Mouse (Mus musculus): ENCODE measurements around the gene P2ry14. TPM values are rescaled to one million over a fixed set of nuclear protein-coding genes. Genes with fewer than 3 reads are reported as not detected.

Gene P2ry14
- polyA plus RNA-seq, 1 experiment from 2014 or later = 2.3 TPM

DNA sequence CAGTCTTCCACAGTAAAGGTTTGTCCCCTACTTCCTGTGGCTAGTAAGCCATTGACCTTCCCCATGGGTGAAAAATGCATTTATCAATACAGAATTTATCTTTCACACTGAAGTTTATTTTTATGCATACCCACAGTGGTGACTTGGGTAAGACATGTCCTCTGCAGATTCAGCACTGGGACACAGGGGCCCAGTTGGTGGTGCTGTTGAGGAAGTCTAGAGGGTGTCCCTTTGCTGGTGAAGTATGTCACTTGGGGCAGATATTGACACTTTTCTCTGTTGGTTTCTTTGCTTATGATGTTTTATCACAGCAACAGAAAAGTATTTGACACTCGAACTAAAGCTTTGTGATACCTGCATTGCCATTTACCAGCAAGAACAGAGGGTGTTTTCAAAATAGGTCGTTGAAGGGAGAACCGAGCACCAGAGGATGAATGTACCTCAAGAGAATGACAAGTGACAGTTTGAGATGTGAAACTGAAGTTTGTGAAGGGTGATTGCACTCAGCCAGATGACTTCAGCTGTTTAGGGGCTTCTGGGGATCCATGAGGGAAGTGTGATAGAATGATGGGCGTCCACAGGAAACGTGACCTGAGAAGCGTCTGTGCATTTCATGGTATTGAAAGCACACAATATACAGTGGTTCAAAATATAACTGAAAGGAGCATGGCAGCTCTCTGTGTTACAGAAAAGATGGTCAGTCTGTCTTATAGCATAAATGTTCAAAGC, 21.2 kb upstream of the P2ry14 start:
- Histone ChIP-seq H3K9ac (no peak overlapping the region), H3K36me3 (no peaks in the 10 kb centered on the region), H3K9me3 (replicated peaks) (no peaks in the 10 kb centered on the region), H3K4me3 (replicated peaks) (no peak overlapping the region), H3K27ac (replicated peaks) (no peak overlapping the region), H3K27me3 (no peaks in the 10 kb centered on the region), H3K4me2 (replicated peaks) (no peak overlapping the region), H3K4me1 (peaks cover 3% of the 10 kb centered on the region; the same call in 1 of the 2 replicates)
- 78% methylated on average over 6 of the region's 6 CpGs for WGBS
- ATAC-seq (ENCODE audit: insufficient number of reproducible peaks, low FRiP score, low TSS enrichment, low read depth) = no peak

DNA sequence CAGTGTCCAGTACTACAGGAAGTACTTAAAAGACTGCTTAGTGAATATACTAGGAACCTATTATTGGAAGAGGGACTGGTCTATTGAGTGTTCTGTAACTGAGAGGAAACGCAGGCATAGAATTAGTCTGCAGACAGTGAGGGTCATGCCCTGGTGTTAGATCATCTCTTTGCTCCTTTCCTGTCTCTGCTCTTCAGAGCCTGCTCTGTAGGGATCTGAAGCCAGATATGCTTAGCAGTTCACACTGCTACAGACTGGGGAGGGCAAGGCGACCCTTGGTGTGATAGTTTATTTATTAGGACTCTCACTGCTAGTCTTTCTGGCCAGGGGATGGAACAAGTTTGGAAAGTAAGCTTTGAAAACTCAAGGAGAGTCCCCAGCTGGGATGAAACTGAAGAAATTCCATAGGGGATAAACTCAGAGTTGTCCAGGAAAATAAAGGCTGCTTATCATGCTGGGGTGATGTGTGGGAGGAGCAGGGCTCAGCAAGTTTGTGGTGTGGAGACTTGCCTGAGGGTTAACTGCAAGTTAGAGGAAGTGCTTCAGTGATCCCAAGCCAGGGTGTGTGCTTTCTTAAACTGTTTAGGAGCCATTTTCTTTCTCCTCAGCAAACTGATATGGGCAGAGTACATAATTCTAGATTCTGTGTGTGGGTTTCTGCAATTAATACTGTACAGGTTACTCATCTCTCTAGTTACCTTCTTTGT, 16.7 kb upstream of the P2ry14 start:
- WGBS = 43% methylated on average over 2 of the region's 2 CpGs
- no peak overlapping the region for H3K4me2 ChIP-seq (replicated peaks)
- no peak overlapping the region for H3K4me3 ChIP-seq (replicated peaks)
- H3K9me3 ChIP-seq (replicated peaks) = no peaks in the 10 kb centered on the region
- ATAC-seq (ENCODE audit: insufficient number of reproducible peaks, low FRiP score, low TSS enrichment, low read depth) = no peak
- no peaks in the 10 kb centered on the region for H3K27me3 ChIP-seq
- H3K27ac ChIP-seq (replicated peaks) = no peak overlapping the region
- no peak overlapping the region for H3K9ac ChIP-seq
- H3K36me3 ChIP-seq = no peaks in the 10 kb centered on the region
- peaks cover 3% of the 10 kb centered on the region; the same call in 1 of the 2 replicates for H3K4me1 ChIP-seq

DNA sequence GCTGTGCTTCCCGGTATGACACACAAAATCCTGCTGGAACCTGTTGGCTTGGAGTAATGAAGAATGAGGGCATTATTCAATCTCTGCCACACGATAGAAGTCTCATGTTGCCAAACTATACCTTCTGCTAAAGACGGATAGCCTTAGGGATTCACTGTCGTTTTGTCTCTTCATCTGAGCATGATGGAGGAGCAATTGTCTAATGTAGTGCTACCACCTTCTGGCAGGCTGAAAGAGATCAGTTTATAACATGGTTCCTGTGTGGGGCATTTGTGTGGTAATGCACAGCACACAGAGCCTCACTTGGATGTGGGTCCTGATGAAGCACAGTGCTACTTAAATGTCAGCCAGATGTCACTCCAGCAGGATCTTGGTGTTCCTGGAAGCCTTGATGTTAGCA, 15.8 kb upstream of the P2ry14 start:
- Histone ChIP-seq H3K9me3 (replicated peaks) (no peaks in the 10 kb centered on the region), H3K27me3 (no peaks in the 10 kb centered on the region), H3K27ac (replicated peaks) (no peak overlapping the region), H3K9ac (no peak overlapping the region), H3K4me3 (replicated peaks) (no peak overlapping the region), H3K4me1 (peaks cover 3% of the 10 kb centered on the region; the same call in 1 of the 2 replicates), H3K36me3 (no peaks in the 10 kb centered on the region), H3K4me2 (replicated peaks) (no peak overlapping the region)
- ATAC-seq (ENCODE audit: insufficient number of reproducible peaks, low FRiP score, low TSS enrichment, low read depth) = no peak
- WGBS = 49% methylated on average over 4 of the region's 4 CpGs

DNA sequence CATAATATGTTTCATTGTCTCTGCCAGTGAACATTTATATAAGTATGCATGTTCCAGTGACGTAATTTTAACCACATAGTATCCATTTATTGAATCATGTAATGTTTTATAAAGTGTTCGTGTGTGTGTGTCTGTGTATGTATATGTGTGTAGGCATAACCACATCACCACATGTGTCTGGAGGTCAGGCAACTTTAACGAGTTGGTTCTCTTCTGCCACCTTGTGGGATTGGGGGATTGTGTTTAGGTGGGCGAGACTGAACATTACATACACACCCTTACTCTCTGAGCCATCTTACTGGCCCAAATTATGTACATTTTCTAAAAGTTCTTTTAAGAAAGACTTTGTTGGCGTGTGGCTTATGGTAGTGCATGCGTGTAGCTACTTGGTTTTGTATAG, 15.1 kb upstream of the P2ry14 start:
- 91% methylated on average over 6 of the region's 6 CpGs for WGBS
- no peak for ATAC-seq (ENCODE audit: insufficient number of reproducible peaks, low FRiP score, low TSS enrichment, low read depth)
- H3K27ac ChIP-seq (replicated peaks) = no peak overlapping the region

DNA sequence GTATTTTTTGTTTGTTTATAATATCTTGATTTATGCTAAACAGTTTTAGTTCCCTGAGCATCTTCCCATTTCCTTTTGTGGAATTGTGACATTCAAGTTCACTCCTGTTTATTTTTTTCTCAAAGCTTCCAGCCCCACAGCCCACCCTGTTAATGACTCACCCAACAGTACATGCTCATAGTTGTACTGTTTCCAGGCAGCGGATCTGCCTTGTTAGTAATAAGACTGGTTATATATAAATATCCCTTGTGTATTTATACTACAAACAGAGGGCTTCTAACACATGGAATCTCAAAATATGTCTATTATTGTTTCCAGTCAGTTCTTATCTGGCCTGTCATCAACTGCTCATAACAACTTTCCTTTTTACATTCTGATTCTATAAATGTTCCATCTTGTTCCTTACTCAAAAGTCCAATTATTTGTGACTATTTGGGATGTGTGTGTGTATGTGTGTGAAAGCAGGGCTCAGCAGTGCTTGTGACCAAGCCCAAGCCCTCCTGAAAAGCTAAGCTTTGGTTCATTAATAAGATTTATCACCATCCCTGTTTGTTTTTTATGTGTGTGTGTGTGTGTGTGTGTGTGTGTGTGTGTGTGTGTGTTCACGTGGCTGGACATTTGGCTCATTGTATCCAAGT, 14.1 kb upstream of the P2ry14 start:
- WGBS = 55% methylated on average over 2 of the region's 2 CpGs
- H3K27me3 ChIP-seq = no peaks in the 10 kb centered on the region
- no peak overlapping the region for H3K4me3 ChIP-seq (replicated peaks)
- H3K4me1 ChIP-seq = peaks cover 3% of the 10 kb centered on the region; the same call in 1 of the 2 replicates
- H3K9me3 ChIP-seq (replicated peaks) = no peaks in the 10 kb centered on the region
- ATAC-seq (ENCODE audit: insufficient number of reproducible peaks, low FRiP score, low TSS enrichment, low read depth) = no peak
- H3K9ac ChIP-seq = no peak overlapping the region
- no peak overlapping the region for H3K4me2 ChIP-seq (replicated peaks)
- H3K36me3 ChIP-seq = no peaks in the 10 kb centered on the region
- H3K27ac ChIP-seq (replicated peaks) = no peak overlapping the region

More for the DNA sequence above, 15.1 kb upstream of the P2ry14 start:
- no peaks in the 10 kb centered on the region for H3K27me3 ChIP-seq
- no peak overlapping the region for H3K4me3 ChIP-seq (replicated peaks)
- no peaks in the 10 kb centered on the region for H3K36me3 ChIP-seq
- H3K4me2 ChIP-seq (replicated peaks) = no peak overlapping the region
- H3K9ac ChIP-seq = no peak overlapping the region
- peaks cover 3% of the 10 kb centered on the region; the same call in 1 of the 2 replicates for H3K4me1 ChIP-seq
- no peaks in the 10 kb centered on the region for H3K9me3 ChIP-seq (replicated peaks)

DNA sequence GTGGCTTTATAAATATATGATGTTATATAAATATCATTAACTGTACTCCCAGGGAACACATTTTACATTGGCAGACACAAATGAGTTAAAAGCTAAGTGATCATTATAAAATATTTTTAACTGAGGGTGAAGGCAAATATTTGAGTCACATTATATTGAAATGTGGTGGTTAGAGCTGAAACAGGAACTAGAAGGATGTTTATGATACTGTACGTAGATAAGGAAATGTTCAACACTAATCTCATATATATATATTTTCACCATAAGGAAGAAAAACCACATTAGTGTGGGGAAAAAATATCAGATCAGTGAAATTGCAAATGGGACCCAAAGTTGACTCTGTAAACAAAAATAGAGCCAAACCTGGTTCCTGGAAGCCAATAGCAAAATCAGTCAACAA, 7.0 kb upstream of the P2ry14 start:
- Histone ChIP-seq H3K4me2 (replicated peaks) (no peak overlapping the region), H3K9me3 (replicated peaks) (no peaks in the 10 kb centered on the region), H3K4me1 (no peaks in the 10 kb centered on the region), H3K36me3 (no peaks in the 10 kb centered on the region), H3K4me3 (replicated peaks) (no peak overlapping the region), H3K27me3 (no peaks in the 10 kb centered on the region), H3K27ac (replicated peaks) (no peak overlapping the region), H3K9ac (no peak overlapping the region)
- 80% methylated on average over 1 of the region's 1 CpGs for WGBS
- no peak for ATAC-seq (ENCODE audit: insufficient number of reproducible peaks, low FRiP score, low TSS enrichment, low read depth)

DNA sequence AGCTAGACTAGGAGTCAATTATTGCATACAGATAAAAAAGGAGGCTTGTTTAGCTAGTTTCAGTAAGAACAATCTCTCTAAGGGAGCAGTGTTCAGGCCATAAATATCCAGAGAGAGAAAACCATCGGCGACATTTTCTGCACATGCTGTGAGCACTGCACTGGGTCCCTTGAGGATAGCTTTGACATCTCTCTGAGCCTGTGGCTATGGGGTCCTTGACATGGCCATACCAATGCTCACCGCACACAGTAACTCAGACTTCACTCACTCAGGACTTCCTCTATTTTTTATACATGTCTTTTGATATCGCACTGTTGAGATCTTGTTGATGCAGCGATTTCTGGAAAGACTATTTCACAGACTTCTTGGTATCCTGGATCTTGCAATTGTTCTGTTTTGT, 3.6 kb upstream of the P2ry14 start:
- Histone ChIP-seq H3K36me3 (no peaks in the 10 kb centered on the region), H3K4me2 (replicated peaks) (no peak overlapping the region), H3K27me3 (no peaks in the 10 kb centered on the region), H3K4me1 (no peaks in the 10 kb centered on the region), H3K9ac (no peak overlapping the region), H3K9me3 (replicated peaks) (no peaks in the 10 kb centered on the region), H3K27ac (replicated peaks) (no peak overlapping the region), H3K4me3 (replicated peaks) (no peak overlapping the region)
- ATAC-seq (ENCODE audit: insufficient number of reproducible peaks, low FRiP score, low TSS enrichment, low read depth) = no peak
- WGBS = 98% methylated on average over 5 of the region's 5 CpGs

DNA sequence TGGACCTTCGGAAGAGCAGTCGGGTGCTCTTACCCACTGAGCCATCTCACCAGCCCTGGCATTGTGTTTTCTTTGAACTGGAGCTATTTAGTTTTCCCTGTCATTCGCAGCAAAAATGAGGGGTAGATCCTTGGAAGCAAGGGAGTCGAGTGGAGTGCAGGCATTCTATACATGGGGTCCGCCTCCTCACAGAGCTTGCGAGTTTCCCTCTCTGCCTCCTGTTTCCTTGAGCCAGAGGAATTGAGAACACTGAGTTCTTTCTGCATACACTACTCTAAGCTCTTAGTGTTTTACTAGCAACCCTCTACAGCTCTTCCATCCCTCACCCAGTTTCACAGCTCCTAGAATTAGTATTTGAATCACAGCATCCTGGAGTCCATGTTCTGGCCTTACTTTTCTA, 2.0 kb upstream of the P2ry14 start:
- WGBS = 86% methylated on average over 6 of the region's 6 CpGs
- ATAC-seq (ENCODE audit: insufficient number of reproducible peaks, low FRiP score, low TSS enrichment, low read depth) = no peak

DNA sequence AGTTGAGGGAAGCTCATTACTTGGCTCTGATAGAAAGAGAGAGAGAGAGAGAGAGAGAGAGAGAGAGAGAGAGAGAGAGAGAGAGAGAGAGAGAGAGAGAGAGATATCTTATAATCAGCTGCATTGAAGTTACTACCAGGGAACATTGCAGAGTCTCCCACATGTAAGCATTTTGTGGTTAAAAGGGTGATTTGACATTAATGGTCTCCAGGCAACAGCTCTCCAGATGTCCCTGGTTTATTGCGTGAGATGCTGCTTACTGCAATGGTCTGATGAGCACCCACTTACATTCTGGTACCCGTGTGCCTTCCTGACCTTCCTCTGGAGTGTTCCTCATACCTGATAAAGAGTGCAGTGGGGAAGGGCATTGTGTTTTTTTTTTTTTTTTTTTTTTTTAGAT, 1.5 kb upstream of the P2ry14 start:
- 35% methylated on average over 2 of the region's 2 CpGs for WGBS
- no peak overlapping the region for H3K4me3 ChIP-seq (replicated peaks)
- no peaks in the 10 kb centered on the region for H3K4me1 ChIP-seq
- no peak overlapping the region for H3K9ac ChIP-seq
- no peaks in the 10 kb centered on the region for H3K36me3 ChIP-seq
- no peaks in the 10 kb centered on the region for H3K27me3 ChIP-seq
- H3K4me2 ChIP-seq (replicated peaks) = no peak overlapping the region
- no peak overlapping the region for H3K27ac ChIP-seq (replicated peaks)
- no peak for ATAC-seq (ENCODE audit: insufficient number of reproducible peaks, low FRiP score, low TSS enrichment, low read depth)
- H3K9me3 ChIP-seq (replicated peaks) = no peaks in the 10 kb centered on the region

More for the DNA sequence above, 2.0 kb upstream of the P2ry14 start:
- no peak overlapping the region for H3K27ac ChIP-seq (replicated peaks)
- no peak overlapping the region for H3K4me2 ChIP-seq (replicated peaks)
- no peaks in the 10 kb centered on the region for H3K9me3 ChIP-seq (replicated peaks)
- H3K36me3 ChIP-seq = no peaks in the 10 kb centered on the region
- H3K27me3 ChIP-seq = no peaks in the 10 kb centered on the region
- H3K4me3 ChIP-seq (replicated peaks) = no peak overlapping the region
- no peak overlapping the region for H3K9ac ChIP-seq
- H3K4me1 ChIP-seq = no peaks in the 10 kb centered on the region

DNA sequence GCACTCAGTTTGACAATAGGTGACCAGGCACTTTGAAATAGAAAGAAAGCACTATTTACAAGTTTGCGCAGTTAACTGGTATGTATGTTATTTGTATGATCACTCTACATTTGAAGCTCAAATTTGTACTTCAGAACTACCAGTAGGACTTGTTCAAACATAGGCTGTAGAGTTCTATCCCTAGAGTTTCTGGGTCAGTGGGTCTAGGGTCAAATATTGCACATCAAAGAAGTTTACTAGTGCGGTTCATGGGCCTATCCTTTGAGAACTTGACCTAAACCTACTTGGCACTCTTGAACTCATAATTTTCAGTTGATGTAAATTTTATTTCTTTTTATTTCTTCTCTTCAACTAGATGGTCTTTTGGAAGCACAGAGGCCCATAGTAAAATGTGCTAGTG, 2.8 kb downstream of the P2ry14 start:
- Histone ChIP-seq H3K27ac (replicated peaks) (no peak overlapping the region), H3K4me2 (replicated peaks) (no peak overlapping the region), H3K27me3 (no peaks in the 10 kb centered on the region), H3K36me3 (no peaks in the 10 kb centered on the region), H3K9ac (no peak overlapping the region), H3K4me1 (no peaks in the 10 kb centered on the region), H3K9me3 (replicated peaks) (no peaks in the 10 kb centered on the region), H3K4me3 (replicated peaks) (no peak overlapping the region)
- 95% methylated on average over 2 of the region's 2 CpGs for WGBS
- no peak for ATAC-seq (ENCODE audit: insufficient number of reproducible peaks, low FRiP score, low TSS enrichment, low read depth)

DNA sequence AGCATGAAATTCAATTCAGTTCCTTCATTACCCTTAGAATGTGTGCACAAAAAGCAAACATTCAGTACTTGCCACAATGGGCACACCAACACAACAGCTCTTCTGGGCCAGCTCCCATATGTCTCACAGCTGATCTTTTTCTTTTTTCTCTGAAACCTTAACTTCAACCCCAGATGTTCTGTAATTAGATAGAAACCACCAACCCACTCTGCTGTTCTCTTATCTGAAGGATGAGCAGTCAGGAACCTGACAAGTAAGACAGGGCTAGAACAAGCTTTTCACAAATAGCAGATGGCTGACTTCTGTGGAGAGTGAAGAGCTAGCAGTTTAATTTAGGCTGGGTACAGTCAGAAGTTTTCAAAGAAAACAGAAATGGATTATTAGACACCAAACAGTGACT, 3.8 kb downstream of the P2ry14 start:
- H3K9me3 ChIP-seq (replicated peaks) = no peaks in the 10 kb centered on the region
- H3K36me3 ChIP-seq = no peaks in the 10 kb centered on the region
- H3K4me1 ChIP-seq = no peaks in the 10 kb centered on the region
- no peaks in the 10 kb centered on the region for H3K27me3 ChIP-seq
- no peak for ATAC-seq (ENCODE audit: insufficient number of reproducible peaks, low FRiP score, low TSS enrichment, low read depth)
- H3K4me3 ChIP-seq (replicated peaks) = no peak overlapping the region
- H3K4me2 ChIP-seq (replicated peaks) = no peak overlapping the region
- no peak overlapping the region for H3K27ac ChIP-seq (replicated peaks)
- no peak overlapping the region for H3K9ac ChIP-seq
